Mouse (Mus musculus) frontal cortex, postnatal 10 days (tissue): ENCODE measurements at regions not wholly inside any gene's neighbourhood (a gene's known extent, or its start where the extent isn't known, plus 50 kb on each side); places are given as distances from the start of the nearest gene placed in this dataset.
"Not testable (repeated sequence)": the region's sequence is repeated elsewhere in the genome, so short reads cannot be mapped to it uniquely, and the experiment has no call there.

Experiments
- DNase-seq, 2 experiments: peaks; one replicate each; pipeline ENCODE4 v3.0.0; 2022; ENCODE audit warnings: low spot score in 2 of 2, mixed read lengths in 1 of 2

DNA sequence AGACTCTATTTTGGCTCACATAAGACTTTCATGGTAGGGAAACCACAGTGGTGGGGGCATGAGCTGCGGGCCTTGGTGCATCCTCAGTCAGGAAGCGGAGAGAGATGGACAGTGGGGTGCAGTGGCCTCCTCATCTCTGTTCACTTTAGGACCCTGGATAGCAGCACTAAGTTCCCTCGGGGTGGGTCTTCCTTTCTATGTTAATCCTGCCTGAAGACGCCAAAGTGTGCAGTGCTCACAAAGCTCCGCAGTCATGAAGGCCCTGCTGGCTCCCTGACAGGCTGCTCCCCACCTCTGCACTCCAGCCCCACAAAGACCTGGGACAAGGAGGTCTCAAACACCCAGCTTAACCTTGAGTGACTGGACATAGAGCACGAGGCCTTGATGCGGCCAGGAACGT lies 56.8 kb downstream of the Sox1 start:
- no peak for DNase-seq

DNA sequence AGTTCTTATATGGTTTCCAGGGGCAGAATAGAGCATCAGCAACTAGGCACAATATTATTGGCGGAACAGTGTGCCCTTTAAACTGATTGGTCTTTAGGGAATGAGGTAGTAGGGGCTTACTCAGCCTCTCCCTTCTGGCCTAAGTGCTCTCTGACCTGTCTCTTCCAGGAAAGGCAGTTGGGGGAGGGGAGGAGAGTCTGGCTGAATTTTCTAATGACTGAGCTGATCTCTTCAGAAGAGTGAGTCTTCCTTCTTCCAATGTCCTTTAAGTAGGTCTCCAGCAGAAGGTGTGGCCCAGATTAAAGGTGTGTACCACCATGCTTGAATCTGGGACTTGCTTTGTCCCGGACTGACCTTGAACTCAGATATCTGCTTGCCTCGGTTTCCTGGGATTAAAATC lies 60.3 kb downstream of the Sox1 start:
- DNase-seq: not testable (repeated sequence)

DNA sequence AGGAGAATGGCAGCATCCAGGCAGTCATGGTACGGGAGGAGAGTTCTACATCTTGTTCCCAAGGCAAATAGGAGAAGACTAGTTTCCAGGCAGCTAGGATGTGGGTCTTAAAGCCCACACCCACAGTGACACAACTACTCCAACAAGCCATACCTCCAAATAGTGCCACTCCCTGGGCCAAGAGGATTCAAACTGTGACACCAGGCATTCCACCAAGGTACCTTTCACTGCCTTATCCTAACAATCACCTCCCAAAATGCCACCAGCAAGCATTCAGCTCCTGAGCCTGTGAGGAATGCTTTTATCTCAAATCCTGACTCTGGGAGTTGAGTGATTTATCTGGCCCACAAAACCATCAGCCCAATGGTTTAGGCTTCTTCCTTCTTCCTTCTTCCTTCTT lies 61.2 kb downstream of the Sox1 start:
- DNase-seq: no peak

DNA sequence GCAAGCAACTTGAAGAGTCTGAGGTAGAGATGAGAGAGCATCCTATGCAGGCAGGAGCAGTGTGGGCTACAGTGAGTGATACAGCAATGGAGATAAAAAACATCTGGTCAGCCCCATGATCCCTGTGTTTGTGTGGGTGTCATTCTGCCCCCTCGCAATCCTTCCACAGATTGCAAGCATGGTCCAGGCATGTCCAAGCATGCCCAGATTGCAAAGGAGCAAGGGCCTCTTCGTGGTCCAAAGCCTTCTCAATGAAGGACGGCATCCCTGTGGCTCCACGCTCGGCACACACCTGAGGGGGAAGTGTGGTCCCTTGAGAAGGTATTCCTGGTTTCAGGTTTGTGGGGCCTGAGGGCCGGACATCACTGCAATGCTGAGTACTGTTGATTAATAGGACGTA lies 61.9 kb downstream of the Sox1 start:
- DNase-seq: no peak

DNA sequence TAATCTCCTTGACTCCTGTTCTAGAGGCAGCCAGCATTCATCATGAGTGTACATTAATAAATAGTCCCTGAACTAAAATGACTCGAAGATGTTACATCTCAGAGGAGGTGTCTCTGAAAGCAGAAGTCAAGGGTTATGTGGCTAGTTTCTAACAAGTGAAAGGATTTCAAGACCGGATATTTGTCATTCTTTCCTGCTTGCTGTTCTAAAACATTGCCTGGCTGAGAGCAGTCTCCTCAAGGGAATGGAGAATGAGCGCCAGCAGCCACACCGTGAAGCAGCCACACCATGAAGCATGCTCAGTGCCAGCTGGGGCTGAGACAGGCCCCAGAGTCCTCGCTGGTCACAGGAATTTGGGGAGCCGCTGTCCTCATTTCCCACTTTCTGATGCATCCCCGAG lies 71.8 kb downstream of the Sox1 start:
- no peak for DNase-seq

DNA sequence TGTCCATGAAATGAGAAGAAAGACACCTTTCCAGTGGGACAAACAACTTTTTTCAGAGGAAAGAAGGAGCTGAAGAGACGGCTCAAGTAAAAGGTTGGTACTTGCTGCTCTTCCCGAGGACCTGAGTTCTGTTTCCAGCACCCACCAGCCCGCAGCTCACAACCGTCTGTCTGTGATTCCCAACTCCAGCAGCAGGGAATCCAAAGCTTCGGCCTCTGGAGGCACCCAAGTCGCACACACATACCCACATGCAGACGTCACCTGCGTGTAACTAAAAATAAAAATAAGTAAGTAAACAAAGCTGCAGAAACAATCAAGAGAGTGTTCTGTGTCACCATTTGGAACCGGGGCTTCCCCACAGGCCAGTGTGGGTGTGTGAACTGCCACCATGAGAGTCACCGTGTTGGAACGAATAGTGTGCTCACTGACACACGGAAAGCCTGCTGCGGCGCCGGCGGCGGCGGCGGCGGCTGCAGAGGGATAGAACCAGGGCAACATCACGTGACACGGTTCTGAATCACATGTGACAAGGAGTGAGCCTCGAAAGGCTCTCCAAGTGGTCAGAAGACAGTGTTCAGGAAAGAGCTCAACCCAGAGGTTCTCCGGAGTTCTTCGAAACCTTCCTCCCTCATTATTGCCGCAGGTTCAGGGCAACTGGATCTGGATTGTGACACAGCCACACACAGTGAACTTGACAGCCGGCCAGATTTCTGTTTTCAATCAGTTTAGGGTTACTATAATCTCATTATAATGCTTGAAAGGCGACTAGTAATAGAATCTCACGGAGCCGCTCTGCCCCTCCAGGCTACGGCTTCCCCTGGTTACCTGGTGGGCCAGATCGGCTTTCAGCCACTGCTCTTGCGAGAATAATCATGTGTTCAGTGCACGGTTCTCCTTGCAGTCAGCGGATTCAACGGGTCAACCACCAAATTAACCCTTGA lies 72.6 kb downstream of the Sox1 start:
- DNase-seq: no peak

DNA sequence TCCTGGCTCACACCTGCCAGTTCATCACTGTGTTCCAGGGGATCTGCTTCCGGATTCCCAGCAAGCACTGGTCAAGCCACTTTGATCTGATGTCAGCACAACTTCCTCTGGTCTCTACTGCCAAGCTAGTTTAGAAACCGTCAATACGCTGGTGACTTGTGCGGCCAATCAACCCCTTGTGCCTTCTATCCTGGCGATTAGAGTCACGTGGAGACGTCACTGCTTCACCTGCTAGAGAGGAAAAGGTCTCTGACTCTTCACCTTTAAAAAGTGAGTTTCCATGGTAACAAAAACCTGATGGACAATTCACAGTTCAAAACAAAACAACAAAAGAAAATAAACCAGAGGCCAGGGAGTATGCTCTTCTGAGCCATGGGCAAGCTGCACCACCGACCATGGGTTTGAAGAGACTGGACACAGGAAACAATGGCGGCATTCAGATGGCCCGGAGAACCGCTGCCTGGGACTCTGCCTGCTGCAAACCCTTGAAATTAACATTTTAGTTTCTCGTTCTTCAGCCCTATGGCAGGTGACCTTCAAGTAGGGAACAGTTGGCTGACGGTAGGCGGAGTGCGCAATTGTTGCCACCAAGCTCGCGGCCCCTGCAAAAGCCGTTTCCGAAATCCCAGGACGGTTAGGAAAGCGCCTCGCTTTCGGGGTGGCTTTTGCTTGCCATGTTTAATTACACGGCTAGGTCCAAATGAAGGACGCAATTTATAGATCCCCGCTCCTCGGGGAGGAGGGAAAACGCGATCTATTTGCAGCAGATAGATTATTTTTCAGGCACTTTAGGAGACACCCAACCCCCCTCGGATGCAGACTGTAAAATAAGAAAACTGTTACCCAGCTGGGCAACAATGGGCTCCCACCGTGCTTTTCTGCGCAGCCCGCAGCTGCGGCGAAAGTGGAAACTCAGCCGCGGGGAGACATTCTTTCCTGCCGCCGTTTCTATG lies 82.6 kb downstream of the Sox1 start:
- no peak for DNase-seq

DNA sequence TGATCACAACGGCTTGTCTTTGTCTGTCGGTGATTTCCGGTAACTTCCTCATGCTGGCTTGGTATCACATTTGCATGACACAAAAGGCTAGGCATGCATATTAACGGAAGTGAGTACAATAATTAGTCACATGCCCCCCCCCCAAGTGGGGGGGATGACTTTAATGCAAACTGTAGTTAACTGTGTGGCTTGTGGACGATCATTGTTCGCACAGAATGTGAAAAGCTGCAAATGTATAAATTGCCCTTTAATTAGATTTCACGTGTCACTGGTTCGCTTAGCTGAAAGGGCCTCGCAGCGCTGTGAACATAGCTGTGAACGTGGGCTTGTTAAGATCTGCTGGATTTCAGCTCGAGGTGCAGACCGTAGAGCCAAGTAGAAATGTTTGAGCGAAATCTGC lies 86.8 kb downstream of the Sox1 start:
- no peak for DNase-seq

DNA sequence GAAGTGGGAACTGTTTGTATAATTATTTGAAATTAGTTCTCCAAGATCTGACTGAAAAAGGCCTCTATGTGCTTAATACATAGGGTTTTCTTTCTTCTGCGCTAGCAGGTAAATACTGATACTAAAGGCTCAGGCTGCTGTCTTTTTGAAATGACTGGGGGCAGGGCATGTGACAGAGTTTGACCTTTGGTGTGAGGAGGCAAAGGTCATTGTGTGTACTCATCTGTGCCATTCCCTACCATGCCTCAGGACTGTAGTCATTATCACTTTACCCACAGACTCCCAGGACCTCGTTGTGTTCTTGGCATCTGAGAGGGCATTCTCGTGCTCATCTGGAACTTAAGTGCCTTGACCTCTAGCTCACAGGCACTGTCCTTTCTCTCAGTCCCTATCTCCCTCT lies 88.5 kb downstream of the Sox1 start:
- DNase-seq: no peak

DNA sequence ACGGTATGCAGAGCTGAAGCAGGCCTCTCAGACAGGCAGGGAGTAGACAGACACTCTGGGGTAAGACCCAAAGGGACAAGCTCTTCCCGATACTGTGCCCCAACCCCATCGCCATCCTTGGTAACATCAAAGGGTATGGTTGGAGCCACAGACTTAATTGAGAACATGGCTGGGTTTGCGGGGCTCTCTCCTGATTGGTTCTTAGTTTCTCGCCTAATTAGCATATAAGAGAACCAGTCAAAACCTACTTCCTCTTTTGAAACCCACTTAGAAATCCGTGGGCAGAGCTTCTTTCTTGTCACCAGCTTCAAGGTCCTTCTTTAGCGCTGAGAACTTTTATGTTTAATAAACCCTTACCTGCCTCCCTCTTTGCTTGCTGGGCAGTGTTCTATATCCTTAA lies 87.5 kb upstream of the Spaca7 start:
- DNase-seq: no peak

DNA sequence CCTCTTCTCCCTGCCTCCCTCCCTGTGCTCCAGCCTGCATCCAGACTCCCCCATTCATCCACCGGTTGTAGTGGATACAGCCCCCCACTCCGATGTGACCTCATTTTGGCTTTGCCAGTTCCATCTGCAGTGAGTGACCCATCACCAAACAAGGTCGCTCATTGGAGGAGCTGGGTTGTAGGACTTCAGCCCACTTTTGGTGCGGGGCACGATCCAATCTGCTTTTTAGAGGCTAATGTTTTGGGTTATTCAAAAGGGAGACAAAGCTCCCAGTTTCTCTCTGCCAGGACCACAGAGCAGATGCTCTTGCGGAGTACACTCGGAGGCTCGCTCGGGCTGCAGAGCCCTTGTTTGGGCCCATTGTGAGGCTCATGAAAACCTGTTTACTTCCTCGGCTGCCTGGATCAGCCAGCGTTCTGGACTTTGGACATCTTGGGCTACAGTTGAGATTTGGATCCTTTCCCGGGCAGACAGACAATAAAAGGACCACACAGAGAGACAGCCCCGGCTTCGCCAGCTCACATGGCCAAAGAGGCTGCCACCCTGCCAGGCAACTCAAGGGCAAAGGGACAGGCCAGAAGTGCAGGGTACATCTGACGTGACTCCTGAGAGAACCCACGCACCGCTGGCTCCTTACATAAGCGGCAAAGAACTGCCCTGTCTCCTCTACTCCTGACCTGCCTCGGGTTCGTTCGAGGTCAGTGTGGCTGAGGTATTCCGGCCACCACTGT lies 86.3 kb upstream of the Spaca7 start:
- DNase-seq: peak; percentile 57 to 68

DNA sequence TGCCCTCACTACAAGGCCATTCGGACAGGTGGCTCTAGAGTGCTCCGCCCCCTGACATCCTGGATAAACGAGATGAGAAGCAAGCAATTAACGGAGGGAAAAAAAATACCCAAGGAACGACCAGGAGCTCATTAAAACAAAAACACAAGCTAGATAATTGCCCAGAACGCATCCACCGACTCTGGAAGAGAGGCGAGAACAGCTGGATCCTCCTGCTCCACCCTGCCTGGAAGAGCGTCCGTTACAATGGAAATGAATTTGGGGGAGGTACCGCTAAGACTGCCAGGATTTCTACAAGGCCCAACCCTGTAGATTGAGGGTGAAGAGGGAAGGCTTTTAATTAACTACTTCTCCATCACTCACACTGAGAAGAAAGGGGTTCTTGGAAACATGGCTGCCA lies 85.6 kb upstream of the Spaca7 start:
- DNase-seq: no peak

DNA sequence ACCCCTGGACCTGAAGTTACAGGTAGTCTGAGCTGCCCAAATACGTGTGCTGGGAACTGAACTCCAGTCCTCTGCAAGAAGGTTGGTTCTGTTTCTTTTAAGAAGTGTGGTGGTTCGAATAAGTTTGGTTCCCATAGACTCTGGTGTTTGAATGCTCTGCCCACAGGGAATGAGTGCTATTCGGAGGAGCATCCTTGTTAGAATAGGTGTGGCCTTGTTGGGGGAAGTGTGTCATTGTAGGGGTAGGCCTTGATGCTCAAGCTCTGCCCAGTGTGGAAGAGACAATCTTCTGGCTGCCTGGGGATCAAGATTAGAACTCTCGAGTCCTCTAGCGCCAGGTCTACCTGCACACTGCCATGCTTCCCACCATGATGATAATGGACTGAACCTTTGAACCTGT lies 83.6 kb upstream of the Spaca7 start:
- no peak for DNase-seq

DNA sequence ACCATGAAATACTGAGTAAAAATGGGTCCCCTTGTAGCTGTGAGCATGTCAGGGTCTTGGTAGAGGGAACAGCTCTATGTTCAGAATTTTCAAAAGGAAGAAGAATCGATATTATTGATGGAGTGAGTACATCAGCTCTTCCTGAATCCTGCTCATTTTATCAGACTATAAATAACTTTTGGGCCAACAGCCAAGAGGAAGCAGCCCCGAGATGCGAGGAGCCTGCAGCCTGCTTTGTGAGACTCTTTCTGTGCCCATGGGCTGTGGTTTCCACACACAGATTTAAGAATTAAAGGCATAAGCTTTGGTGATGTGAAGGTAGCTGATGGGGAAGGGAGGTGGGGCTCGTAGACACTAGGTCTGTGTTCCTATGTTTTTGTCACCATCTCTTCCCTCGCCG lies 81.4 kb upstream of the Spaca7 start:
- no peak for DNase-seq

DNA sequence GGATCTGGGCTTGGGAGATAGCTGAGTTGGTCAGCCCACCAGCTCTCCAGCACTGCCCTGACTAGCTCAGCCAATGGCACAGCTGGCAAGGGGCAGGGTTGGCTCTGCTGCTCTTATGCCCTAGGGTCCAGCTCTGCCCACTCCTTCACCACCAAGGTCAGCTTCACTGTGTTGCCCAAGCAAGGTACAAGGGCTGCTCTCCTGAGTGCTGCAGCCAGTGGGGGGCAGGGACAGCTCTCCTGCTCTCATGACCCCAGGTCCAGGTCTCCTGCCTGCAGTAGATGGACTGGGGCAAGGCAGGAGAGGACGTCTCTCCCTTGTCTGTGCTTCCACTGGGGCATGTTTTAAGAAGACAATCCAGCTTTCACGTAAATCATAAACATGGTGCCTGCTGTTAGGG lies 80.4 kb upstream of the Spaca7 start:
- no peak for DNase-seq

DNA sequence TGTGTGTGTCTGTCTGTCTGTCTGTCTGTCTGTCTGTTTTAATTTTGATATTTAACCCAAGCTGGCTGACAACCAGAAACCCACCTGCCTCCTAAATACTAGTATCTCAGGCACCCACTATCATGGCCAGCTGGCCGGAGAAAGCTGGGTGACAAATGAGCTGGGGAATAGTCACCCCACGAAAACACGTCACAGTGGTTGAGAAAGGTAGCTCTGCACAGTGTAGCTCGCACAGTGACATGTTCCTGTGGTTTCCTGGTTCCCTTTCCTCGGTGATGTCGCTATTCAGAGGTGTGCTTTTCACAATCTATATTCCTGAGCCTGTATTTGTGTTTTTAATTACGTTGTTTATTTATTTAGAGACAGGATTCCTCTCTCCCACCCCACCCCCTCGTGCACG lies 78.3 kb upstream of the Spaca7 start:
- no peak for DNase-seq

DNA sequence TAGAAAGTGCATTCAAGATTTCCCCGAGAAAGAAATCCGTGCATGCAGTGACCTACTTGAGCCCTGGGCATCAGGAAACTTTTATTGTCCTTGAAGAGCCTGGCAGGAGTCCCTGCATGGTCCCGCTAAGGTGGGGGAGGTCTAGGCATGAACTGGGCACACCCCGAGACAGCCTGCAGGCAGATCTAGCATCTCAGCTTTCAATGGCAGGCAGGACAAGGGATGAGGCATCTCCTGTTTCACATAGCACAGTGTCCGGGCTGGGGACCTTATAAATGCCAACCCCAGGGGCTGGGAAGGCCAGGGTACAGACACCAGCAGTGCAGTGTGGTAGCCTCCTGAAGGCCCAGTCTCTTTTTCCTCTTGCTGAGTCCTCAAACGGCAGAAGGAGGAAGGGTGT lies 75.4 kb upstream of the Spaca7 start:
- no peak for DNase-seq

DNA sequence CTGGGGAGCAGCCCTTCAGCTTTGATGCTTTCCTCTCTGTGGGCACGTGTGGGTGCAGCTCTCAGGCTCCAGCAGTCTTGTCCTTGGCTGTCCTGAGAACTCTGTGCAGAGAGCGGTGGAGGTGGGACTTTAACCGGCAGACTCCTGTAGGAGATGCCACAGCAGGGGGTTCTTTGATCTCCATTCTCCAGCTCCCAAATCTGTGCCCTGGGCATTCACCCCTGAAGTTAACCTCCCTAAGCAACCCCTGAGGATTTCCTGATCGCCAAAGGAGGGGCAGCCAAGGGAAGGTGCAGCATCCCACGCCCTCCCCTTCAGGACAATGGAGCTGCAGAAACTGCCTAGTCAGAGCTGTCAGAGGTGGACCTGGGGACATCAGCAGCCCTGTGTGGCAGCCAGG lies 73.2 kb upstream of the Spaca7 start:
- DNase-seq: no peak

DNA sequence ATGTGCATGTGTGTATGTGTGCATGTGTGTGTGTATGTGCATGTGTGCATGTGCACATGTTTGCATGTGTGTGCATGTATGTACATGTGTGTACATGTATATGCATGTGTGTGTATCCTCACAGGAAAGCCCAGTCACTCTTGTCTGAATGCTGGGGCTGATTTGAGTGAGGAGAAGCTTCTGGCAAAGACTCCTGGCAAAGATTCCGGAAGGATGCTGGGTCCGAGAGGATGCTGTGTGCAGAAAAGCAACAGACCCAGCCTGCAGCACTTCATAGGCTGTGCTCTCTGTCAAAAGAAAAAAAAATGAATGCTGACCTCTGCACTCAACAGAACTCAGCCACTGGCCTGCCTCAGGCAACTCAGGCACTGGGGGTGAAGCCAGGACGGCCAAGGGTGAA lies 72.5 kb upstream of the Spaca7 start:
- DNase-seq: no peak

DNA sequence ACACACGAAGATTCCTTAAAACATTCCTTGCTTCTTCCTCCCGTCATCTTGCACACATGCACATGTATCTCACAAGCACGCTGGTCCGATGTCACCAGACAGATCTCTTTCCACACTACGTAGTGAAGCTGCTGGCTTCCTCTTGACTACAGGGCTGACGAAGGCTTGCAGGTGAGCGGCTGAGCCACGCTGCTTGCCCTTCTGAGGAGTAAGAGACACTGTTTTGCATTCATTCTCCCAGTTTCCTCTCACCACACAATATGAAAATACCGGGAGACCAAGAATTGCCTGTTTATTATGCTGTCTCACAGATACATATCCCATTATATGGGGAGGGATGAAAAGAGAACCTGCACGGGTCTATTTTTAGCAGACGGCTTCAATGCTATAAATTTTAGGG lies 71.0 kb upstream of the Spaca7 start:
- no peak for DNase-seq

DNA sequence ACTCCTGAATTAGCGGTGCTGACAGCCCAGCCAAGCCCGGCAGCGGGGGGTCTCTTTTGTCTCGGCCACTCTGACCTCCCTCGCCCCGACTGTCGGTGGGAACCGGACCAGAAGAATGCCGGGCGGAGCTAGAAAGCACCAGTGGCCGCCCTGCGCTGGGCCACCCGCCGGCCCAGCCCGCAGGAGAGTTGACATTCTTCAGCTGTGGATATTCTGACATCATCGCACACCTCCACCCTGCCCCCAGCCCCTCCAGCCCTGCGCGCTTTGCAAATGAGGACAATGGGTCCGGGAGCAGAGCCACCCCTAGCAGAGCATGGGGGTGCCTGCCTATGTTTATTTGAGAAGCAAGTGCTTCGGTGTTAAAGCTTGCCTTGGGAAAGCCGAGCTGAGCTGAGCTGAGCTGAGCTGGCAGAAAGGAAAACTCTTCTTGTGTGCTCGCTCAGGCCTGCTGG lies 70.5 kb upstream of the Spaca7 start:
- DNase-seq: no peak

DNA sequence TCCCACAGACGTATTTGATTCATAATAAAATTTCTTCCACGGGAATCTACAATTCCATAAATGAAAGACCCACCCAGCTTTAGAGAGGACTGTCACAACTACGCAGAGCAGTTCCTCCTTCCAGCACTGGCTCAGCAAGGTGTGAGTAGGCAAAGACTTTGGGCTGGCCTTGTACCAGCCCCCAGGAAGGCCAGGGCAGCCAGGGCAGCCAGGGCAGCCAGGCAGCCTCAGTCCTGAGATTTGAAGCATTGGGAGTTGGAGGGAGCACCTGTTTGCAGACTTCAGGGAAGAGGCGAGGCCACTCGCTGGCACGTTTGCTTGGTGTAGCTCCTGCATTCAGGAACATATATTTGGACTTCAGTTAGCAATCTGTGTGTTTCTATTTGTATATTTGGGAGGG lies 70.0 kb upstream of the Spaca7 start:
- DNase-seq: no peak
